Mouse (Mus musculus): ENCODE measurements around the gene Akr1b8.
"Not testable (repeated sequence)": the region's sequence is repeated elsewhere in the genome, so short reads cannot be mapped to it uniquely, and the experiment has no call there.

Gene Akr1b8

GRCm38 (mm10) chr6:34400696-34401095 is 46.8 kb downstream of the Akr1b8 start:
- no peak for DNase-seq (ENCODE audit: low spot score in 2 of 2)

GRCm38 (mm10) chr6:34406746-34407145 is 52.8 kb downstream of the Akr1b8 start:
- no peak for DNase-seq (ENCODE audit: low spot score in 2 of 2)

- DNase-seq (ENCODE audit: low spot score in 2 of 2), result no peak
These were observed 53.5 kb downstream of the Akr1b8 start for GRCm38 (mm10) chr6:34407403-34407802.

- no peak for DNase-seq (ENCODE audit: low spot score in 2 of 2)
These were observed 58.1 kb downstream of the Akr1b8 start, which contains the start of gene Akr1b7 for GRCm38 (mm10) chr6:34412023-34412422. TSS of gene Akr1b7 (plus strand) at chr6:34412334.

- no peak for DNase-seq (ENCODE audit: low spot score in 2 of 2)
These were observed 58.8 kb downstream of the Akr1b8 start for GRCm38 (mm10) chr6:34412688-34413087.

GRCm38 (mm10) chr6:34413386-34413785 is 59.5 kb downstream of the Akr1b8 start:
- not testable (repeated sequence) for DNase-seq (ENCODE audit: low spot score in 2 of 2)

- DNase-seq (ENCODE audit: low spot score in 2 of 2), result no peak
These were observed 62.6 kb downstream of the Akr1b8 start for GRCm38 (mm10) chr6:34416521-34416920.
